Mouse (Mus musculus): Measurements from ENCODE around the gene Tmem214. TPM values are rescaled to one million over a fixed set of nuclear protein-coding genes. Genes with fewer than 3 reads are reported as not detected.

Tmem214 gene
- polyA plus RNA-seq, 1 experiment, result 17.0 TPM

DNA sequence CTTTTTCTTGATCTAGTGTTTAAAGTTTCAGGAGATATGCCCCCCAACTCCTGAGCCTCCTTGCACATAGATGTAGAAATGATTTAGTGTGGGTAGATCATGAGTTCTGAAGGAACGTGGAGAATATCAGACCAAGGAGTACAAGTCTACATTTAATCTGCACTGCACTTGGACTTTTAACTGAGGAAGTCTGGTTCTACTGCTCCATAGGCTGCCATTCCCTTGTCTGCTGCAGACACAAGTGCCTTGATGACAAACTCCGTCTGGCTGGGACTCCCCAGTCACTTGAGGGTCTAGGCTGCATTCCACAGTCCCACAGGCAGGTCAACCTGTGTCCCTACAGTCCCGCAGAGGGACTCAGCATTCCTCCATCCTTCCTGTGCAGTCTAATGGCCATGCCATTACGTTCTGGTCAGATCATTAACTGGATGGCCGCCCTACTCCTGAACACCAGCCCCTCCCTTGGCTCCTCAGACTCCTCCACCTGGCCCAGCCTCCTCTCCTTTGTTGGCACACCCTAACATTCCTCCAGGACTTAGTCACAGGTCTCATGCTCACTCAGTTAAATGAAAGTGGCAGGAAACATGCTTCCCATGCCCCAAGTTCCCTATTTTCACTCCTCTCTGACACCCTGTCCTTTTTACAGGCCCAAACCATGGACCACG is 17.8 kb upstream of the Tmem214 start:
- peak overlapping the region; percentile 10 for H3K4me3 ChIP-seq (replicated peaks)

DNA sequence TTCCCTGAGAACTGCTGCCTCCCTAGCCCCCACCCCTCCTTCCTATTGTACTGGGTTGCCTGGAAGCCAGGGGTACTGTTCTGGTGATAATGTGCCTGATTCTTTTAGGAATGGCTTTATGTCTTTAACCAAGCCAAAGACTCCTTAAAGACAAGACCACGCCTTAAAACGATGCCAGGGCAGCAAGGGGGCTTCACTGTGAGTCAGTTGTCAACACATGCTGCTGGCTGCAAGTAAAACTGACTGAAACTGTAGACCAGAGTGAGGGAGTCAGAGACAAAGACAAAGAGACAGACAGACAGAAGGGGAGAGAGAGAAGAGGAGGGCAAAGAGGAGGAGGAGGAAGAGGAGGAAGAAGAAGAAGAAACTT is 17.3 kb upstream of the Tmem214 start:
- no peaks in the 10 kb centered on the region for H3K36me3 ChIP-seq (replicated peaks; ENCODE audit: low read length)
- H3K9me3 ChIP-seq, result no peaks in the 10 kb centered on the region
- TF ChIP-seq GATA1 (IDR thresholded peaks at IDR 0.05; ENCODE audit: borderline replicate concordance, low read length), result no peak
- no peak for TF ChIP-seq FLI1 (IDR thresholded peaks at IDR 0.05; ENCODE audit: low read length)
- H3K27me3 ChIP-seq (replicated peaks), result peaks cover 69% of the 10 kb centered on the region
- H3K4me1 ChIP-seq, result peaks cover 11% of the 10 kb centered on the region; the same call in 1 of the 2 replicates
- no peak overlapping the region for H3K4me3 ChIP-seq (replicated peaks)

More for the DNA sequence above, 17.8 kb upstream of the Tmem214 start:
- Histone ChIP-seq H3K4me1 (peaks cover 11% of the 10 kb centered on the region; the same call in 1 of the 2 replicates), H3K27me3 (replicated peaks) (peaks cover 67% of the 10 kb centered on the region), H3K9me3 (no peaks in the 10 kb centered on the region), H3K36me3 (replicated peaks; ENCODE audit: low read length) (no peaks in the 10 kb centered on the region)
- TF ChIP-seq FLI1 (IDR thresholded peaks at IDR 0.05; ENCODE audit: low read length) (no peak), GATA1 (IDR thresholded peaks at IDR 0.05; ENCODE audit: borderline replicate concordance, low read length) (no peak)

DNA sequence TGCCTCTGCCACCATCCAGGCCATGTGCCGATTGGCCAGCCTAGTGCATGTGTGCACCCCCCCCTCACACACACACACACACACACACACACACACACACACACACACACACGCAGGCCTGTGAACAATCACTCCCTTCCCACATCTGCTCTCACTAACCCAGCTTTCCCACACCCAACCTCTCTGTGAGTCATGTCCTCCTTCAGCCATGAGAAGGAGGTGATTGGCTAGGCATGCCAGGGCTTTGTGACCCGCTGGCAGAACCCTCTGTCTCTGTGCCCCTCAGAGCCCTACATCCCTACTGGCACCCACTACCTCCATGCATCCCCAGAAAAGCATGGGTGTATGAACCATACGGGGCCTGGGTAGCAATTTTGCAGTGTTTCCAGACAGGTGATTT is 14.3 kb upstream of the Tmem214 start:
- peaks cover 76% of the 10 kb centered on the region for H3K27me3 ChIP-seq (replicated peaks)
- TF ChIP-seq FLI1 (IDR thresholded peaks at IDR 0.05; ENCODE audit: low read length) (no peak), GATA1 (IDR thresholded peaks at IDR 0.05; ENCODE audit: borderline replicate concordance, low read length) (no peak)
- peaks cover 24% of the 10 kb centered on the region for H3K4me1 ChIP-seq
- H3K36me3 ChIP-seq (replicated peaks; ENCODE audit: low read length), result no peaks in the 10 kb centered on the region
- H3K9me3 ChIP-seq, result no peaks in the 10 kb centered on the region
- H3K4me3 ChIP-seq (replicated peaks), result no peak overlapping the region

- H3K36me3 ChIP-seq (replicated peaks; ENCODE audit: low read length), result no peaks in the 10 kb centered on the region
- no peaks in the 10 kb centered on the region for H3K9me3 ChIP-seq
- peaks cover 15% of the 10 kb centered on the region for H3K4me1 ChIP-seq
- no peak overlapping the region for H3K4me3 ChIP-seq (replicated peaks)
- H3K27me3 ChIP-seq (replicated peaks), result peaks cover 72% of the 10 kb centered on the region
- TF ChIP-seq GATA1 (IDR thresholded peaks at IDR 0.05; ENCODE audit: borderline replicate concordance, low read length) (no peak), FLI1 (IDR thresholded peaks at IDR 0.05; ENCODE audit: low read length) (no peak)
Observed at GRCm38 (mm10) chr5:30855674-30856073, 12.1 kb upstream of the Tmem214 start.

DNA sequence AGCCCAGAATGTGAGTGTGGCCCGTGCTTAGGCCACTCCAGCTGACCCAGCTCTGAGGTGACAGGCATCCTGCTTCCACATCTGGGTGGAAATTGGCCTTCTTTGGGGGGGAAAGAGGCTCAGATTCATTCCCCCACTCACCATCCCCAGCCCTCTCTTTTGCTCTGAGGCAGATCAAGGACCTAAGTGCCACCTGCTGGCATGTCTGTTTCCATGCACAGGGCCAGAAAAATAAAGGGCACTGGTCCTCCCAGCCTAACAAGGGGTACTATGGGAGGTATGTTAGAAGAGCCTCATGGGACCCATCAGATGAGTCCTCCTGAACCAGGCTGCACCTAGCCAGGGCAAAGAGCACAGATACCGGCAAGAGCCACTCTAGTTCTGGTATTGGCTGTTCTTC is 11.7 kb upstream of the Tmem214 start:
- H3K27me3 ChIP-seq (replicated peaks), result peaks cover 70% of the 10 kb centered on the region
- no peak overlapping the region for H3K4me3 ChIP-seq (replicated peaks)
- no peaks in the 10 kb centered on the region for H3K9me3 ChIP-seq
- no peaks in the 10 kb centered on the region for H3K36me3 ChIP-seq (replicated peaks; ENCODE audit: low read length)
- TF ChIP-seq FLI1 (IDR thresholded peaks at IDR 0.05; ENCODE audit: low read length) (no peak), GATA1 (IDR thresholded peaks at IDR 0.05; ENCODE audit: borderline replicate concordance, low read length) (no peak)
- peaks cover 15% of the 10 kb centered on the region for H3K4me1 ChIP-seq

DNA sequence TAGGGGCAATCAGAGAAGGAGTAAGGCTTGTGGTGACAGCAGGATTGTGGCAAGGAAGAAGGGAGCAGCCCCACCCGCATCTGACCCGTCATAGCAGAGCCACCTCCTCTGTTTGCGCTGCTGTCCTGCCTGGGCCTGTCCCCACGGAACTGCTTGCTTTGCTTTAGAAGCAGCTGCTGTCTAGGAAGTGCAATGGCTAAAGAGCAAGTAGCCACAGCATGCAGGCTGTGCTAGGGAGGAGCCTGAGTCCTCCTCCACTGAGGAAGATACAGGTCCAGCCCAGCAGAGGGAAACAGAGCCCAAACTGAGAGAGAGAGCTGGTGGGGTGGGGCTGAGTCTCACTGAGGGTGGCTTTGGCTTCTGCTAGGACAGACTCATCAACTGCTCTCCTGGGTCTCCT is 4.0 kb upstream of the Tmem214 start:
- Histone ChIP-seq H3K4me1 (peaks cover 34% of the 10 kb centered on the region), H3K36me3 (replicated peaks; ENCODE audit: low read length) (no peaks in the 10 kb centered on the region), H3K27me3 (replicated peaks) (peaks cover 59% of the 10 kb centered on the region), H3K9me3 (no peaks in the 10 kb centered on the region), H3K4me3 (replicated peaks) (peak overlapping the region; percentile 64)
- no peak for TF ChIP-seq GATA1 (IDR thresholded peaks at IDR 0.05; ENCODE audit: borderline replicate concordance, low read length)

- Histone ChIP-seq H3K4me3 (replicated peaks) (no peak overlapping the region), H3K27me3 (replicated peaks) (peaks cover 56% of the 10 kb centered on the region), H3K4me1 (peaks cover 39% of the 10 kb centered on the region), H3K9me3 (no peaks in the 10 kb centered on the region), H3K36me3 (replicated peaks; ENCODE audit: low read length) (no peaks in the 10 kb centered on the region)
- TF ChIP-seq FLI1 (IDR thresholded peaks at IDR 0.05; ENCODE audit: low read length), result no peak
- TF ChIP-seq GATA1 (IDR thresholded peaks at IDR 0.05; ENCODE audit: borderline replicate concordance, low read length), result no peak
Observed at GRCm38 (mm10) chr5:30864322-30864721, 3.5 kb upstream of the Tmem214 start.

GRCm38 (mm10) chr5:30866871-30867270 is 941 bp upstream of the Tmem214 start:
- Histone ChIP-seq H3K27me3 (replicated peaks) (peaks cover 40% of the 10 kb centered on the region), H3K36me3 (replicated peaks; ENCODE audit: low read length) (peaks cover 14% of the 10 kb centered on the region), H3K4me3 (replicated peaks) (no peak overlapping the region), H3K4me1 (peaks cover 56% of the 10 kb centered on the region), H3K9me3 (no peaks in the 10 kb centered on the region)
- TF ChIP-seq FLI1 (IDR thresholded peaks at IDR 0.05; ENCODE audit: low read length) (no peak), GATA1 (IDR thresholded peaks at IDR 0.05; ENCODE audit: borderline replicate concordance, low read length) (no peak)

- H3K9me3 ChIP-seq, result no peaks in the 10 kb centered on the region
- H3K4me3 ChIP-seq (replicated peaks), result peak overlapping the region; percentile 97
- peaks cover 35% of the 10 kb centered on the region for H3K36me3 ChIP-seq (replicated peaks; ENCODE audit: low read length)
- peaks cover 57% of the 10 kb centered on the region for H3K4me1 ChIP-seq
- H3K27me3 ChIP-seq (replicated peaks), result peaks cover 20% of the 10 kb centered on the region
- no peak for TF ChIP-seq FLI1 (IDR thresholded peaks at IDR 0.05; ENCODE audit: low read length)
- TF ChIP-seq GATA1 (IDR thresholded peaks at IDR 0.05; ENCODE audit: borderline replicate concordance, low read length), result no peak
Observed at GRCm38 (mm10) chr5:30868981-30869380, 1.2 kb downstream of the Tmem214 start.

DNA sequence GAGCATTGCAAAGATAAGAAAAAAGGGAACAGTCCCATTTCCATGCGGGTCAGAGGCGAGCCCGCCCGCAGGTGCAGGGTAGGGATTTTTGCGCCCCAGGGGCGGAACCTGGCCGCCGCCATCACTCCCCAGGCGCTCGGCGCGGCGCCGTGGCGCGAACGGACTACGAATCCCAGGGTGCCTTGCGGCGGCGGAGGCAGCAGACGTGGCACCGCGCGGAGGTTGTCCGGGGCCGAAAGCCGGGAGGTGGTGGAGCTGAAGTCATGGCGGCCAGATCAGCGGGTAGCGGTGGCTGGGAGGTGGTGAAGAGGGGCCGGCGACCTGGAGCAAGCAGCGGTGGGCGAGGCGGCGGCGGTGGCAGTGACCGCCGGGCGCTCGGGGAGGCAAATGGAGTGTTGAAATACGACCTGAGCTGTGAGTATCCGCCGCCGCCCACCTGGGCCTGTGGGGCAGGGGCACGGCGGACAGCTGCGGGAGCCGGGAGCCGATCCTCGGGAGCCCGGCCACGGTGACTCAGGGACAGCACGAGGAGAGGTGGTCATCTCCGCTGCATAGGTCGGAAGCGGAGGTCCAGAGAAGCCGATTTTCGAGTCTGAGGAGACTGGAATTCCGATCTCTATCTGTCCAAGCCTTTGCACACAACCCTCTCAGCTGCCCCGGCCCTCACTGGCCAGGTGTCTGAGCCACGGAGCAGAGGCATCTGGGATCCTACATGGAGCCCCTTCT is 1.8 kb downstream of the Tmem214 start:
- Histone ChIP-seq H3K27me3 (replicated peaks) (peaks cover 15% of the 10 kb centered on the region), H3K4me3 (replicated peaks) (peak overlapping the region; percentile 97), H3K9me3 (no peaks in the 10 kb centered on the region), H3K4me1 (peaks cover 51% of the 10 kb centered on the region), H3K36me3 (replicated peaks; ENCODE audit: low read length) (peaks cover 41% of the 10 kb centered on the region)
- TF ChIP-seq FLI1 (IDR thresholded peaks at IDR 0.05; ENCODE audit: low read length), result no peak
- TF ChIP-seq GATA1 (IDR thresholded peaks at IDR 0.05; ENCODE audit: borderline replicate concordance, low read length), result no peak

All from megakaryocyte, embryonic 14.5 days (primary cell).